Mouse (Mus musculus) regulatory T cell (primary cell): ENCODE measurements at regions not wholly inside any gene's neighbourhood (a gene's known extent, or its start where the extent isn't known, plus 50 kb on each side); places are given as distances from the start of the nearest gene placed in this dataset.

Source experiments
- in situ Hi-C: fragments of 300-600 bp; cut with MboI, MseI; formaldehyde crosslinking; loops from one replicate; pipeline ENCODE4 v1.15.1; 2025; ENCODE audit warnings: high pct_unique_total_duplicates

DNA sequence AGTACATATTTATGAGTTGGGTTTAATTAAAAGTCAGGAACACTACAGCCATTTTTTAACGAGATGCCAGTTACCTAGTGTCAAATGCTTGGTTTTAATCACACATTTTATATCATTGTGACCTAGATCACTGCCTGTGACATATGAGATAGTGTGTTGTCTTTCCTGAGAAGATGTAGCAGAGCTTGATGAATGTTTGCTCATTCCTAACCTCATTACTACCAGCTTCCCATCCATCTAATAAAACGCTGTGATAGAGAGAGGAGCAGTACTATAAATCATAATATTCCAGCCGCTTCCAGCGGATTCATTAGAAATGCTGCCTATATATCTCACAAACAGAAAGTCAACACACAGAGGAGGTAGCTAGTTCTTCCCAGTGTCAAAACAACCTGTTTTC is 163.6 kb downstream of the Aldoart1 start:
- in situ Hi-C loops = no loop called here

DNA sequence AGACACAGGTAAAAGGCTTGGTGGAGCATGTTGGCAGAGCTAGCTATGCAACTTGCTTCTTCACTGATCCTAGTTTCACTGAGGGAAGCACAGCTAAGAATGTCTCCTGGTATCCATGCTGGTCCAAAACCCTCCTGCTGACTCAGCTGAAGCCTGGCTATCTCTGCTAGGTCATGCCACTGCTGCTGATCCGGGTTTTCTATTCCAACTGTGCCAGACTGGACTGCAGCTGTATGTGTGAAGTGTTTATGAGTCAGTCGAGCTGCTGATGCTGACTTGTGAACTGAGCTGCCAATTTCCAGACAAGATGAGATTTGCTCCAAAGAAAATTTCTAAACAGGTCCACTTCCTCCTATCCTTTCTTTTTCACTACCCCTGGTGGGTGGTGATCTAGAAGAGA is 178.4 kb downstream of the Aldoart1 start:
- in situ Hi-C loops = no loop called here

DNA sequence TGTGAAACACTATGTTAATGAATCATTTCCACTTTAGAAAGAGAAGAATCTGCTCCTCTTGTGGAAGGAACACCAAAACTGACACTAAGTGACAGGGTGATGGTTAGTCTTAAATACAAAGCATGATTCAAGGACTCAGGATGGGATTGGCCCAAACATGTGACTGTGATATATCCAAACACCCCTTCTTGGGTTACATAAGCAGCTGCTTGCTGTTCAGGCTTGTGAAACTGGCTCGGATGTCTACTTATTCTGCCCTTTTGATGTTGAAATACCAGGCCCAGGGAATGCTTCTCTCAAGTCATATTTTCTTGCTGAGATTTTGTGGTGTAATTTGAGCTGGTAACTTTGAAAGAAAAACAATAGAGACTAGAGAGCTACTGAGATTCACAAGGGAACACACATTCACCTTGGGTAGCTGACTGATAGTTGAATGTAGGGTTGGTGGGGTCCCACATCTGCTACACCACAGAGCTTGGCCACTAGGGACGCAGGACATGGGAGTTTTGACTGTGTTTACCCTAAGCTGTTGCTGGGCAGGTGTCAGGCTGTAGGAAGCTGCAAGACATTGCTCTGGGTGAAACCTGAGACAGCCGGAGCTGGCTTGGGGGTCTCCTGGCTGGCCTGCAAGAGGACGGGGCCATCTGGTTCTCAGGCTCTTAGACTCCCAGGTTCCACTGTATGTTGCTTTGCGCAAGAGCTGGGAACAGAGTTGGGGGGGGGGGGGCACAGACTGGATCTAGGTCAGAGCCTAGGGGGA is 180.6 kb downstream of the Aldoart1 start:
- in situ Hi-C loops = no loop called here

DNA sequence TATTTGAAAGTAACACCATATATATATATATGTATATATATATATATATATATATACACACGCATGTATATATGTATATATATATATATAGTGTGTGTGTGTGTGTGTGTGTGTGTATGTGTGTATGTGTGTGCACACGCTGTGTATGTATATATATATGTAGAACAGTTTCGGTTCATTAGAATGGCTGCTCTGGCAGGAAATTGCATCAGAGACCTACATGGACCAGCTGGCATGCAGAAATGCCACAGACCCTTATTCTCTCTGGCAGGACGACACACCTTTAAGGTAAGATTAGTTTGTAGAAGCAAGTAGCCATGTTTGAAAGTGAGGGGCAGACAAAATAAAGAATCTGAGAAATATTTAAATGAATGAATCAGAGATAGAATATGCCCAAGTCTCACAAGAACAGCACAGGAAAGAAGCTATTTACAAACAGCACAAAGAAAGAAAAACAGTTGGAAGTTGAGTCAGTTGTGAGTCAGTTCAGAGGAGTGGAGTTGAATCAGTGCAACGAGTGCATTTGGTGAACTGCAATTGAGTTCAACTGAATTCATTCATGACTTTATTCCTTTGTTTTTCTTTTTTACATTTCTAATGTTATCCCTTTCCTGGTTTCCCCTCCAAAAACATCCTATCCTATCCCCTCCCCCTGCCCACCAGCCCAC is 182.5 kb downstream of the Aldoart1 start:
- in situ Hi-C loops = no loop called here

DNA sequence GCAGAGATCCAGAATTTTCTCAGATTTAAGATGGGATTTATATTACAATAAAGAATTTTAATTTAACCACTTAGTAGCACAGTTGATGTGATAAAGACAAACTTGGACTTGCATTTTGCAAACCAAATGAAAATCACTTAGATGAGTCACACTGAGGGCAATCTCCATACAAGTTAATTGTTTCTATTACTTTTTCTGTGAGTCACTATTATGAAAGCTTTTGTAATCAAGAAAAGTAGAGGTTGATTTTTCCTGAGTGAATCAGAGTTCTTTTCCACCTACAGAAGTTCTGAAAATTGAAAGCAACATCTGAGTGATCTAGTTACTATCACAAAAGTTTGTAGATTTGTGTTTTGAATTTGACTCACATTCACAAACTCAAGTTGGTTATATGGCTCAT is 188.1 kb downstream of the Aldoart1 start:
- in situ Hi-C loops = no loop called here

DNA sequence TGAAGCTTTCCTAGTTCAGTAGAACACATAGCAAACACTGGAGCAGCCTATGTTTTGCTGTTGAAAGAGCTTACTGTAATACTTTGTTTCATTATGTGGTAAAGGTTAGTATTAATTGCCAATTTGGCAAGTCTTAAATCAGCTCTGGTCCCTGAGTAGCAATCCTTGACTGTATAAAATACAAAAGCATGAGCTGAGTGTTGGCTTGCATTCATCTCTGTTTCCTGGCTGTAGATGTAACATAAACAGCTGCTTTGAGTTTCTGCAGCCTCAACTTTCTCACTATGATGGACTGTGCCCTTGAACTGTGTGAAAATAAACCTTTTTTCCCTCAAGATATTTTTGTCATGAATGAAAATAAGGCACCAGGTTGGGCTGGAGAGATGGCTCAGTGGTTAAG is 190.0 kb downstream of the Aldoart1 start:
- in situ Hi-C loops = no loop called here

DNA sequence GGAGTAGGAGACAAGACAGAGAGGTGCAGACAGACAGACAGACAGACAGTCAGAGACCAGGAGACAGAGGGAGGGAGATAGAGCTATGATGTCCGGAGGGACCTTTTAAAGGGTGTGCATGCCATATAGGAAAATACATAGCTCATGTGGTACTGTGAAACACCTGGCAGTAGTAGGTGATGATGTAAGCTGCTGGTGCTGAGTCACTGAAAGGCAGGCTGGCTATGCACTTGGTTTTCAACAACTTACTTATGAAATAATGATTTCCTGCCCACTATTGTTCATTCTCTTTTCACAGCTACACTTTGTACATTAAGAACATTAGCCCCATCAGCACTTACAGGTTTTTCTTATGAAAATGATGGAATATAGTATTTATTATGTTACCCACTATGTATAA is 196.2 kb downstream of the Aldoart1 start:
- in situ Hi-C loops = no loop called here

DNA sequence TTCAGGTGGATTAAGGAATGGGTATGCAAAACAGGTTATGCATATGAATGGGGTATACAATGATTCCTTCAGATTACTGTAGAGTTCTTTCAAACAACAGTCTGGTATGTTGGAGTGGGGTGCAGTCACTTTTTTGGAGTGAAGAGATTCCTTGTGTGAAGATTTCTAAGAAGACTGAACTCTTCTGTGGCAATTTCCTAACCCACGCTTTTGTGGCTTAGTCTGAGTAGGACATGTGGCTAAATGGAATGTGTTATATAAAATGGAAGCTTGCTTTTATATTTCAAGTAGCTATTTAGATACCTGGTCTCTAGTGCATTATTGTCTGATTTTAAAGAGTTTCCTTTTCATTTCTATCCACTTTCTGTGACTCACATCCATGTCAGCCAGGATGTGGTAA is 205.3 kb downstream of the Aldoart1 start:
- in situ Hi-C loops = no loop called here

DNA sequence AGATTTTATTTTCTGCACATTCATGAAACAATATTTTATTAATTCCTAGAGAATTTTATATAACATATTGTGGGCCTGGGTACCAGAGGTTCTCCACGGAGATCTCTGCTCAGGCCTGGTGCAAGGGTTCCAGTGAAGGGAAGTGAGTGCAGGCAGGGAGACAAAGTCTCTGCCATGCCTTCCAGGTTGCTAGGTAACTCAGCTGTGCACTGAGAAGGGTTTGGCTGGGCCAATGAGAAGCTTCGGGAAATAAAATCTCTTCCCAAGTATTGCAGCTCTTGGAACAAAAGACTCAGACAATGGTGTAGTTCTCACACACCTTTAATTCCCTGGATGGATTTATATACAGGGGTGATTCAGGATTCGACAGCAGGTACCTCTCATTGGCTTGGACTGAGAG is 223.0 kb downstream of the Aldoart1 start:
- in situ Hi-C loops = no loop called here

DNA sequence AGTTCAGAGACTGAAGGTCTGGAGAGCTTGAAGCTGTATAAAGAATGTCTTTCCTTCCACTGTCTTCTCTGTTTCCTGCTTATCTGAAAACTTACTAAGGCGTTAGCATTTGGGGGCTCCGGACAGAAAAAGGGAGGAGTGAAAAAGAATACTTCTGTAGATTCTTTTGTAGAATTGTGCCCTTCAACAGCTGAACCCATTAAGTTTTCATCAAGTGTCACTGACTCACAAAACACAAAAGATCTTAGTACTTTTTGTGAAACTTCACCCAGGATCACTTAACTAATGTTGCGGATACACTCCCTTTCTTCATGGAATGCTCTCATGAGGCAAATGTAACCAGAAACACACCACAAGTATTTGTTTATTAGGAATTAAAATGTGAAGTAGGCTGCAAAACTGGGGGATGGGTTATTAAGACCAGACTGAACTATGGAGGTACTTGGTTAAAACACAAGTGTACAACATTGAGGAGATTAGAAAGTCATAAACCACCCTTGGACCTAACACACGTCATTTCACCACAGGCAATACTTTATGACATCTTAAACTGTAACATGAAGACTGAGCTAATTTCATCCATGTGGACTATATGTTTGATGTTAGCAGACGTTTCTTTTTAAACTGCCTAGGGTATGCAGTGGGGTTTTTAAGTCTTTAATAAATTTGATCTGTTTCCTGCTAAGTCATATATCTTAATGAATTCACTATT is 225.1 kb downstream of the Aldoart1 start:
- in situ Hi-C loops = no loop called here

DNA sequence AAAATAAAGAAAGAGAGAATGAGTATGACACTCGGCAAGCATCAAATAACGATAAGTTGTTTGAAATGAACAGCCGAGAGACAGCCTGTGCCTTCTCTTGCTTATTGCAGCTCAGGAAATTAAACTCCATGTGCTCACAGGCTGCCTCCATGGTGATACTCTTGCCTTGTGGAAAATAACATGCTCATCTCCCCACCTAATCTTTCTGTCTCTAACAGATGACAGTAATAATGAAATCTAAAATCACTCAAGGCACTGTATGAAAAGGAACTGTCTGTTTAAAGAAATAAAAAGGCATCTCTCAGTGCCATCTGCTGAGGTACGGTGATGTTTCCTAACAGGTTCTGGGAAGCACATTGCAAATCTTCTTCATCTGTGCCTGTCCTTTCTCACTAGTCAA is 247.3 kb downstream of the Aldoart1 start:
- in situ Hi-C loops = no loop called here

DNA sequence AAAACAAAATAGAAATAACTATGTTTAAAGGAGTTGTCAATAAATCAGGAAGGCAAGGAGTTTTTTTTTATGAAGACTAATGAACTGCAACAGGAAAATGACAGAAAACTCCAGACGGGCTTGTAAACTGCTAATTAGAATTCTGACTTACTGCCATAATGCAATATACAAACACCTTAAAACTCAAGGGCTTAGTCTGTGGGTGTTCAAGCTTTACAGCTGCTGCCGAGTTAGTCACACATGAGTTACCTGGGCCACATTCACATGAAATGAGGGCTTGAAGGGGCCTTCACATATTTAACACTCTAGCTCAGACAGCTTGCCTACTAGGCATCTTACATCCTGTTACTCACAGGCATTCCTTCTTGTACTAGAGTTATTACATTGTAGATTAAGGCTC is 256.9 kb downstream of the Aldoart1 start:
- in situ Hi-C loops = no loop called here

DNA sequence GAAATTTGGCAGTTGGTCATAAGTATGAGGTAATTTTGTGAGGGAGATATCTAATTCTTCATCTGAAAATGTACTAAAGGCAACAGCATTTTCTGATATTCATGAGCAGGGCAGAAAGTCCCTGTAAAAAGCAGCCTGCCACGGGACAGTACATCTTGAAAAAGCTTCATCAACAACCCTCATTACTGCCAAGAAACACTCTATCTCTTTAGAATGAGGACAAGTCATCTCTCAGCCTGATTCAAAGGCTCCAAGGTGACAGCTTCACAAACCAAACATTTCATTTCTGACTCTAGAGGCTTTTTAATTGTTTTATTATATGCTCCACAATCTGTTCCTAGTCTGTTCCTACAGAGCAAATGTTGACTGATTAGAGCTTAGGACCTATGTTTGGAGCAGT is 260.3 kb downstream of the Aldoart1 start:
- in situ Hi-C loops = no loop called here

DNA sequence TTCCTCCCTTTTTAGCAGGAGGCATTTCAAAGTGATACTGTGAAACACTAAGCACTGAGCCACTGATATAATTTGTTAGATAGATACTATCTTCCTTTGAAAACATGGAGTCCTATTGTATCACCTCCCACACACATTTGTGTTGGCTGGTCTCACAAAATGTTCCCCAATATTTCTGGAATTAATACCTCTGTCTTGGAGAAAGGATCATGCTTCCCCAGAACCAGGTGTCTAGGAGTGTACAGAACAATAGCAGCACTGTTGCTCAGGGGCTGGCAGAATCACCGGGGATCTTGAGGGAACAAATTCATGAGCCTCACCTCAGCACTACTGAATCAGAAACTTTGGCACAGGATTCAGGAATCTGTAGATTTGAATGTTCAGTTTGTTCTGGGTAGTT is 277.5 kb downstream of the Aldoart1 start:
- in situ Hi-C loops = no loop called here

DNA sequence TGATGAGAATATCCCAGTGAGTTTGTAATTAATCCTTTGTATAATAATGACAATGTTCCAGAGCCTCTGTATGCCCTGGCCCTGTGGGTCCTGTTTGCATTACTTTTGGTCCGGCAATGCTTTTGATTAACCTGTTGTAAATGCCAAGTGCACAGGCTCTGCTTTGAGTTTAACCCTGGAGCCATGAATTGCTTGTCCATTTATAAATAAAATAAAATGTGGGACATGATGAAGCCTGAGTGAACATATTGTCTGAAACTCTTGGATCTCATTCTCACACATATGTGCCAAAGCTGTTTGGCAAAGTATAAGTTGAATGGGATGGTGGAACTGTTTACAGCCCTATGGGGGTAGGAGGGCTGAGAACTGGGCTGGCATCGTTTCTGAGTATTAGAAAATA is 280.5 kb downstream of the Aldoart1 start:
- in situ Hi-C loops = no loop called here

DNA sequence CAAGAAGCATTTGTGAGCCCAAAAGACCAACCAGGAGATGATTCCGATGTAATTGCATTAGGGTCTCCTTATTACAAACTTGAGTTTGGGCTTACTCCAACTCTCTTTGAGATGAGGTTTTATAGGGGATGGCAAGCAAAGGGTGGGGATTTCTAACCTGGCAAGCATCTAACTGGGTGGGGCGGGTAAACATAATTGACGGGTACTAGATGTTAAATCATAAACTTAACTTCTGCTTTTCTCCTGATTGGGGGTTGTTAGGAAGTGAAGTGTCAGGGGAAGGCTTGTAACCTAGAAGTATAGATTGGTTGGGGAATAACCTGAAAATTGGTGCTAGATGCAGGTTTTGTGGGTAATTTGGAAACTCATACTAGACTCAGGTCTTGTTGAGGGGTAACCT is 287.2 kb downstream of the Aldoart1 start:
- in situ Hi-C loops = no loop called here

DNA sequence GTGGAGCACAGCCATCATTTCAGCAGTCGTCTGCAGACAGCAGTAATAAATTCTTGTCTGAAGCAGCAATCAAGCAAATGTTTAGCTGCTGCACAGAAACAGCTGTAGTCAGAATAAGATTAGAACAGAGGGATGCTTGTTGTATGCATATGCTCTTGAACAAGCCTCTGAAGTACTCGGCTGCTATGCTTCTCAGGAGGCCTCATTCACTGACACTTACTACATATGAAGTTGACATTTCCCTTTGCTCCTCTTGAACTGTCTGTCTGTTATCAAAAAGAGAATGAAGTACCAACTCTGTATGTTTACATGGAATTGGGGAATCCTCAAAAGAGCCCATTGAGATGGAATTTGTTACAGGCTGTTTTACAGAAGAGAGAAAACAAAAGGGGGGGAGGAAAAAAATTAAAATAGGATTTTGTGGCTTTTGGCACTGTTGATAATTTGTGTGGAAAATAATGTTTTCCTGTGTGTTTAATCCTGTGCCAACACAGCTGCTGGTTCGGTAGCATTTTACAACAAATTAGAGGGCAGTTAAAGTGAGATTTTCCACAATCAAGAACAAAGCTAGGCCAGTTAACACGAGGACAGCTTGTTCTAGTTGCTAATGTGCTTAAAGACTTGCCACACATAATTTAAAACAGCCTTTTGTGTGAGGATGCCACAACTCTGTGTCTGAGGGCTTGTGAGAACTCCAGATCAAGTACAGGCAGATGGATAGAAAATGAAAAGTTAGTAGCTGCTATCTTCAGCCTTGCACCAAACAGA is 289.3 kb downstream of the Aldoart1 start:
- in situ Hi-C loops = no loop called here

DNA sequence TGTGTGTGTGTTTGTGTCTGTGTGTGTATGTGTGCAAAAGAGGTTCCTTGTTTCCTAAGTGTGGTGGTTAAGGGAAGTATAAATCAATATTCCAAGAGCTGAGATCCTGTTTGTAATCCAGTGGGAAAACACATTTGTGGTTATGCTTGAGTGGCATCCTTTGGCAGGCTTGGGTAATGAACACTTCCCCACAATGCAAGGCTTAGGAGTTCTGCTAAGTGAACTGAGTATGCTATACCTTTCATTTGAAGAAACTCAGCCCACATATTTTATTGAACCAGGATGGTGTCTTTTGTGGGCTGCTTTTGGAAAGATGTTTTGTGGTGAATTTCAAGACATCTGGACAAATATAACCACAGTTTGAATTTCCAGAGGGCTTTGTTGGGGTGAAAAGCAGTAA is 298.2 kb downstream of the Aldoart1 start:
- in situ Hi-C loops = no loop called here

DNA sequence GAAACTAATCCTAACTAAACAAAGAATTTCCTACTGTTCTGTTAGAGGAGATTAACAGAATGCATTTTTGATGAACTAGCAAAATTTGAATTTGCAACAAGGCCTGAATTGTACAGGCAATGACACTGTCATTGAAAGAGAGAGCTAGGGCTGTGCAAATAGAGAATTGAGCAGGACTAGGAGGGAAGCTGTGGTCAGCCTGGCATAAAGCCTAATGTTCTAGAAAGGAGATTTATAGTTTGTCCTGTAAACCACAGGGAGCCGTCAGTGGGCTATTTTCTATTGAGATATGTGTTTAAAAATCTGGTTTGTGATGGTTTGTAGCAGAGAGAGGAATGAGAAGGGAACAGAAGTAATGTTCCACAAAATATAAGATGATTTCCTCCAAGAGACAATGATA is 317.9 kb downstream of the Aldoart1 start:
- in situ Hi-C loops = no loop called here

DNA sequence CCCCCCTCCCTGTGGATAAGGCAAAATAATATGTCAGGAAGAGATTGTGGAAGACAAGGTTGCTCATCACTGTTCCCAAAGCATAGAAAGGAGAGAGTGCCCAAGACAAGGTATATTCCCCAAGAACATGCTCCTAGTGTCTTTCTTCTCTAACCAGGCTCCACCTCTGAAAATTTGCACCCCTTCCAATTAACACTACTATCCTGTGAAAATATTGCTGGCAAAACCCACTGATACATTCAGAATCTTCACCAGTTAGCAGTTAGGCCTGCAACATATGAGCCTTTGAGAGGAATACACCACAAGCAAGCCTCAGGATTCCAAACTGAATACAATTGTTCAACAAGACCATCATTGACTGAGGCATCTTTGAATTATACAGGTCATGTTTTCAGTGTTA is 323.9 kb upstream of the Tle1 start:
- in situ Hi-C loops = no loop called here

DNA sequence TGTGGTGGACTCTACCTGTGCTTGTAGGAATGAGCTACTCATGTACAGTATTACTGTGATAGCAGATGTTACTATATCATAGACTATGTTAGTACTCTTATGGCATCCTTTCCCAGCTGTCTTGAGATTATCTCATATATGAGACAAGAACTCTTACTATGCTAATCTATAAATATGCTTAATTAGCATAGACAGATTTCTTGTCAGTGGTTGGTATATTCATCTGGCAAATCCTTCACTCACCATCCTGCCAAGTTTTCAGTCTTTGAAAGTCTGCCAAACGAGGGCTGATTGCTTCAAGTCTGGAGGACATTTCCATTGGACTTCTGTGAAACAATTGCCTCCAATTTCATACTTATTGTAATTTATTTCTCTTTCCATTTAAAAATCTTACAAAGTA is 323.4 kb upstream of the Tle1 start:
- in situ Hi-C loops = no loop called here

DNA sequence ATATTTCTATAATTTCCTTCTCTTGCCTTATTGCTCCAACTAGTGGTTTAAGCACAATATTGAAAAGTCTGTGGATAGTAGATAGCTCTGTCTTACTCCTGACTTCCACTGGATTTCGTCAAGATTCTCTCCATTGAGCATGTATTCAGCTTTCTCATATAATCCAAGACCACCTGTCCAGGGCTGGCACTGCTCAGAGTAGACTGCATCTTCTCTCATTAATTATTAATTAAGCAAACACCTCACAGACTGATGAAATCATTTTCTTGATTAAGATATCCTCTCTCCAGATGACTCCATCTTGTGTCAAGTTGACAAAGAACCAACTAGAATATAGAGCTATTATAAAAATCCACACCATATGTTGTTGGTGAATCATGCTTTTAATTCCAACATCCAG is 310.5 kb upstream of the Tle1 start:
- in situ Hi-C loops = no loop called here
